Mouse (Mus musculus) CH12.LX (cell line): ENCODE data around the gene Scarf2. TPM values are rescaled to one million over a fixed set of nuclear protein-coding genes. Genes with fewer than 3 reads are reported as not detected.

Experiments used
- DNase-seq: peaks from one replicate; pipeline ENCODE4 v3.0.0-alpha.2; 2013; ENCODE audit errors: extremely low read depth
- H3K27ac ChIP-seq: 2 replicates; pipeline ENCODE4 v1.5.1; 2012; ENCODE audit warnings: low read depth, mild to moderate bottlenecking, control low read depth, moderate library complexity; ENCODE audit not compliant: insufficient read depth
- H3K27me3 ChIP-seq: replicated peaks from 2 replicates; pipeline ENCODE3; 2012; ENCODE audit warnings: inconsistent platforms
- H3K36me3 ChIP-seq, 2 experiments: replicated peaks in 1 of 2; 2 replicates each; pipeline versions ENCODE3 to v1.6.1; 2012; ENCODE audit warnings: inconsistent platforms in 1 of 2, low read length in 1 of 2, mild to moderate bottlenecking in 1 of 2, mixed read lengths in 1 of 2, moderate library complexity in 1 of 2; ENCODE audit not compliant: control insufficient read depth in 1 of 2, insufficient read depth in 1 of 2
- H3K4me1 ChIP-seq, 2 experiments: 2 replicates each; pipeline ENCODE4 v1.6.1; 2012; ENCODE audit warnings: inconsistent platforms in 1 of 2, moderate library complexity in 1 of 2; ENCODE audit not compliant: insufficient read depth in 2 of 2, control insufficient read depth in 1 of 2
- H3K4me2 ChIP-seq: 2 replicates; pipeline ENCODE4 v1.6.1; 2012; ENCODE audit warnings: low read depth, mild to moderate bottlenecking, control low read depth; ENCODE audit not compliant: poor library complexity, insufficient read depth, severe bottlenecking
- H3K4me3 ChIP-seq, 3 experiments: fragments of 150-350 bp in 1 of 3; sonication (generic) in 1 of 3; replicated peaks in 1 of 3; 2 replicates each; pipeline versions ENCODE3 to v1.5.1; 2011 to 2012; ENCODE audit warnings: low read depth in 2 of 3, low read length in 2 of 3, mild to moderate bottlenecking in 2 of 3, moderate library complexity in 2 of 3, control low read depth in 1 of 3, improper control_type of control experiment in 1 of 3, inconsistent platforms in 1 of 3, mixed read lengths in 1 of 3; ENCODE audit not compliant: poor library complexity in 1 of 3
- H3K79me2 ChIP-seq: replicated peaks from 2 replicates; pipeline ENCODE4 v1.6.1; 2012; ENCODE audit warnings: mild to moderate bottlenecking, moderate library complexity; ENCODE audit not compliant: control insufficient read depth, poor library complexity, insufficient read depth, severe bottlenecking; ENCODE audit errors: extremely low read depth
- H3K9ac ChIP-seq: 2 replicates; pipeline ENCODE4 v1.6.1; 2012; ENCODE audit warnings: low read depth, mild to moderate bottlenecking, control low read depth, moderate library complexity; ENCODE audit not compliant: insufficient read depth
- H3K9me3 ChIP-seq: replicated peaks from 2 replicates; pipeline ENCODE3; 2012; ENCODE audit warnings: low read length, inconsistent platforms, mixed read lengths
- BHLHE40 ChIP-seq: IDR thresholded peaks from 2 replicates; pipeline ENCODE4 v1.6.1; 2011; ENCODE audit warnings: mild to moderate bottlenecking, low read depth, low read length, improper control_type of control experiment
- CHD2 ChIP-seq: IDR thresholded peaks from 2 replicates; pipeline ENCODE4 v1.6.1; 2011; ENCODE audit warnings: low read length, improper control_type of control experiment
- CTCF ChIP-seq, 2 experiments: IDR thresholded peaks in 1 of 2; conservative IDR thresholded peaks in 1 of 2; 2 replicates each; pipeline ENCODE4 v1.5.1; 2011 to 2012; ENCODE audit warnings: low read depth in 2 of 2, low read length in 2 of 2, improper control_type of control experiment in 1 of 2, inconsistent platforms in 1 of 2, mild to moderate bottlenecking in 1 of 2, moderate library complexity in 1 of 2
- E2F4 ChIP-seq: IDR thresholded peaks from 2 replicates; pipeline ENCODE4 v1.6.1; 2011; ENCODE audit warnings: low read depth, low read length, improper control_type of control experiment; ENCODE audit not compliant: insufficient replicate concordance
- ETS1 ChIP-seq: conservative IDR thresholded peaks from 2 replicates; pipeline ENCODE4 v1.6.1; 2012; ENCODE audit warnings: low read depth, mild to moderate bottlenecking, inconsistent platforms, low read length, improper control_type of control experiment, moderate library complexity
- GABPA ChIP-seq: IDR thresholded peaks from 2 replicates; pipeline ENCODE4 v1.6.1; 2012; ENCODE audit warnings: low read depth, low read length, improper control_type of control experiment, inconsistent platforms; ENCODE audit not compliant: insufficient replicate concordance
- HCFC1 ChIP-seq: IDR thresholded peaks from 2 replicates; pipeline ENCODE4 v1.6.1; 2012; ENCODE audit warnings: low read depth, mild to moderate bottlenecking, inconsistent platforms, low read length, improper control_type of control experiment
- IRF4 ChIP-seq: IDR thresholded peaks from 2 replicates; pipeline ENCODE4 v1.6.1; 2014; ENCODE audit warnings: low read depth, mild to moderate bottlenecking, inconsistent platforms, low read length, improper control_type of control experiment
- JUND ChIP-seq: conservative IDR thresholded peaks from 2 replicates; pipeline ENCODE4 v1.6.1; 2011; ENCODE audit warnings: low read depth, low read length, improper control_type of control experiment
- MAFK ChIP-seq: IDR thresholded peaks from 2 replicates; pipeline ENCODE4 v1.6.1; 2011; ENCODE audit warnings: low read length, improper control_type of control experiment; ENCODE audit not compliant: insufficient replicate concordance
- MAX ChIP-seq: IDR thresholded peaks from 2 replicates; pipeline ENCODE4 v1.6.1; 2011; ENCODE audit warnings: low read length, improper control_type of control experiment
- MAZ ChIP-seq: IDR thresholded peaks from 2 replicates; pipeline ENCODE4 v1.6.1; 2012; ENCODE audit warnings: low read depth, mild to moderate bottlenecking, inconsistent platforms, low read length, improper control_type of control experiment, moderate library complexity
- MEF2A ChIP-seq: IDR thresholded peaks from 2 replicates; pipeline ENCODE4 v1.6.1; 2014; ENCODE audit warnings: low read depth, mild to moderate bottlenecking, inconsistent platforms, low read length, improper control_type of control experiment, borderline replicate concordance
- MXI1 ChIP-seq: IDR thresholded peaks from 2 replicates; pipeline ENCODE4 v1.6.1; 2011; ENCODE audit warnings: mild to moderate bottlenecking, low read depth, low read length, improper control_type of control experiment
- MYC ChIP-seq: IDR thresholded peaks from 2 replicates; pipeline ENCODE4 v1.6.1; 2011; ENCODE audit warnings: low read depth, mild to moderate bottlenecking, improper control_type of control experiment, low read length
- NELFE ChIP-seq: IDR thresholded peaks from 2 replicates; pipeline ENCODE4 v1.6.1; 2011; ENCODE audit warnings: low read depth, low read length, improper control_type of control experiment
- POLR2A ChIP-seq: IDR thresholded peaks from 2 replicates; pipeline ENCODE4 v1.6.1; 2011; ENCODE audit warnings: low read depth, mild to moderate bottlenecking, improper control_type of control experiment, low read length
- RAD21 ChIP-seq: IDR thresholded peaks from 2 replicates; pipeline ENCODE4 v1.6.1; 2011; ENCODE audit warnings: low read depth, mild to moderate bottlenecking, low read length, improper control_type of control experiment, moderate library complexity
- RCOR1 ChIP-seq: conservative IDR thresholded peaks from 2 replicates; pipeline ENCODE4 v1.6.1; 2012; ENCODE audit warnings: low read depth, mild to moderate bottlenecking, inconsistent platforms, low read length, improper control_type of control experiment
- SIN3A ChIP-seq: IDR thresholded peaks from 2 replicates; pipeline ENCODE4 v1.6.1; 2012; ENCODE audit warnings: low read length, improper control_type of control experiment, inconsistent platforms
- SMC3 ChIP-seq: IDR thresholded peaks from 2 replicates; pipeline ENCODE4 v1.6.1; 2011; ENCODE audit warnings: low read depth, low read length, improper control_type of control experiment
- USF1 ChIP-seq: IDR thresholded peaks from 2 replicates; pipeline ENCODE4 v1.6.1; 2014; ENCODE audit warnings: low read depth, mild to moderate bottlenecking, inconsistent platforms, low read length, improper control_type of control experiment
- USF2 ChIP-seq: conservative IDR thresholded peaks from 2 replicates; pipeline ENCODE4 v1.6.1; 2011; ENCODE audit warnings: low read depth, low read length, improper control_type of control experiment
- ZC3H11A ChIP-seq: IDR thresholded peaks from 2 replicates; pipeline ENCODE4 v1.6.1; 2012; ENCODE audit warnings: low read depth, mild to moderate bottlenecking, inconsistent platforms, low read length, improper control_type of control experiment
- ZNF384 ChIP-seq: IDR thresholded peaks from 2 replicates; pipeline ENCODE4 v1.6.1; 2012; ENCODE audit warnings: low read depth, low read length, improper control_type of control experiment, inconsistent platforms
- dilution Hi-C: fragments of 300-500 bp; cut with MboI; formaldehyde crosslinking; loops from 2 replicates; pipeline ENCODE4 v1.14.3; 2020; ENCODE audit warnings: low sequenced_read_pairs; ENCODE audit not compliant: extremely low pct_unique_long_range_greater_than_20kb, extremely low pct_ligation_motif_present
- in situ Hi-C: fragments of 300-500 bp; cut with MboI; formaldehyde crosslinking; loops from 3 replicates; pipeline ENCODE4 v1.14.3; 2019; ENCODE audit warnings: low sequenced_read_pairs, low pct_ligation_motif_present, low pct_unique_long_range_greater_than_20kb, mixed read lengths
- polyA plus RNA-seq: library from polyadenylated mRNA; unstranded; fragments of >175 nt; gene quantifications from 2 replicates; pipeline ENCODE4 v1.2.1, GENCODE M21; 2012; ENCODE audit warnings: low read depth; ENCODE audit not compliant: insufficient read length
- total RNA-seq, 2 experiments: library from RNA; depleted of rRNA; stranded (reverse); fragments of 300-350 nt in 1 of 2; fragments of >200 nt in 1 of 2; gene quantifications; 2 replicates each; pipeline ENCODE4 v1.2.3; 2012 to 2014

The Scarf2 gene
- total and polyA plus RNA-seq, 3 experiments: not detected

DNA sequence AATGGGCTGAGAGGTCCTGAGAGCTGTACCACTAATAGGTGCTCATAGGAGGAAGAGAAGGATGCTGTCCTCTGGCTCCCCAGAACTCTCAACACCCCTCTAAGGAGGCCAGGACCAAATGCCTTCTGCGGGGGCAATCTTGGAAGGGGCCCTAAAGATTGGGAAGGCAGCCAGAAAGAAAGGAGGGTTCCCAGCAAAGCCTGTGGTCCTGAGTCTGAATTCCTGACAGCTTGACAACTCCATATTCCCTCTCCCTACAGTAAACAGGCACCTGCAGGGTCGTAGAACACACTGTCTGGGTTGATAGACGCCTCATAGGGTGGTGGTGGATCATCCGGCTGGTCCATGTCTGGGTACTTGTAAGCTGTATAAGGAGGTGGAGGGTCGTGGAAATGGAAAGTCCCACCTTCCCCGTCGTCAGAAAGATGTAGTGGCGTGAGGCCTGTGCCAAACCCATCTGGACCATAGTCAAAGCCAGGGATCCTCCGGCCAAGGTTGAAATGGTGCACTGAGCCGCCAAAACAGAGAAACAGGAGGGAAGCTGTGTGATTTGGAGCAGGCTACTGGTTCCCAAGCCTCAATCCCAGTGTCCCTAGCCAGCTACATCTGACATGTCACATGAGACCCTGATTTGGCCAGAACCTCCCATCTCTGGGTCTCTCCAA, 46.8 kb downstream of the Scarf2 start:
- Histone ChIP-seq H3K4me2 (no peak overlapping the region), H3K27me3 (no peaks in the 10 kb centered on the region), H3K9me3 (no peaks in the 10 kb centered on the region), H3K27ac (no peak overlapping the region), H3K4me3 (no peak overlapping the region), H3K79me2 (no peaks in the 10 kb centered on the region), H3K36me3 (peaks cover 75 to 96% of the 10 kb centered on the region in 2 experiments), H3K9ac (no peak overlapping the region), H3K4me1 (peaks cover 0 to 6% of the 10 kb centered on the region in 2 experiments; a peak in 2 of 4 replicates)
- no peak for TF ChIP-seq USF2
- TF ChIP-seq RCOR1: no peak
- no peak for TF ChIP-seq IRF4
- no peak for TF ChIP-seq ZNF384
- TF ChIP-seq NELFE: no peak
- no peak for TF ChIP-seq MXI1
- no peak for TF ChIP-seq MAFK
- TF ChIP-seq HCFC1: no peak
- no peak for TF ChIP-seq SIN3A
- TF ChIP-seq CTCF (conservative IDR thresholded peaks at IDR 0.05 in 1 of 2, IDR thresholded peaks at IDR 0.05 in 1 of 2; ENCODE audit: low read depth in 2 of 2, low read length in 2 of 2): no peak
- no peak for TF ChIP-seq E2F4
- no peak for TF ChIP-seq ZC3H11A
- TF ChIP-seq MEF2A: no peak
- no peak for TF ChIP-seq ETS1
- TF ChIP-seq USF1: no peak
- no peak for TF ChIP-seq SMC3
- TF ChIP-seq MAZ: no peak
- TF ChIP-seq BHLHE40: no peak
- no peak for TF ChIP-seq JUND
- TF ChIP-seq RAD21: no peak
- no peak for DNase-seq
- in situ Hi-C loops: no loop called here
- dilution Hi-C loops: no loop called here

DNA sequence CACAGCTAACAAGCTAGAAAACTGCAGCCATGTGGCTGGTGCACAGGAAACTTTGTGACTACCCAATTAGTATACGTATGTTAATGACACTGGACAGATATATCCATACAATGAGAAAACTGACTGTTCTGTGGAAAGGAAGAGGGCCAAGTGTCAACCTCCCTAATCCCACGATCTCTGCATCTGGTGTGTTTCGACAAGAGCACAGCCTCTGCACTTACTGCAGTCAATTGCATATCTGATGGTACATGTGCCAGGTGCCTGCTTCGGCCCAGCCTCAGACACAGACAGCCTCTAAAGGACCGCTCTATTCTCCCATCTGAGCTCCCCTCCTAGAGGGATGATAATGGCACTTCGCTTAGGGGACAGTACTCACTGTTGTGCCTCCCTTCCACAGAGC, 51.3 kb downstream of the Scarf2 start:
- no peaks in the 10 kb centered on the region for H3K79me2 ChIP-seq
- no peak overlapping the region for H3K9ac ChIP-seq
- DNase-seq: no peak
- H3K4me2 ChIP-seq: no peak overlapping the region
- no peak overlapping the region for H3K27ac ChIP-seq
- peaks cover 0 to 6% of the 10 kb centered on the region in 2 experiments; a peak in 2 of 4 replicates for H3K4me1 ChIP-seq
- TF ChIP-seq GABPA (no peak), MYC (no peak), MAX (no peak), HCFC1 (no peak), CHD2 (no peak), RCOR1 (no peak), MAFK (no peak), POLR2A (no peak)
- H3K27me3 ChIP-seq: no peaks in the 10 kb centered on the region
- dilution Hi-C loops: no loop called here
- peaks cover 79 to 95% of the 10 kb centered on the region in 2 experiments for H3K36me3 ChIP-seq
- in situ Hi-C loops: no loop called here
- H3K9me3 ChIP-seq: no peaks in the 10 kb centered on the region
- H3K4me3 ChIP-seq: no peak overlapping the region
